Mouse (Mus musculus) E14TG2a.4 (cell line): ENCODE data around the gene Sdk2.

Experiments
- H3K27me3 ChIP-seq: 2 replicates; pipeline ENCODE4 v1.6.1; 2014; ENCODE audit warnings: low read length, control low read depth; ENCODE audit not compliant: insufficient read depth
- H3K36me3 ChIP-seq: 2 replicates; pipeline ENCODE4 v1.6.1; 2014; ENCODE audit warnings: low read length, control low read depth; ENCODE audit not compliant: insufficient read depth
- H3K4me1 ChIP-seq: replicated peaks from 2 replicates; pipeline ENCODE4 v1.6.1; 2014; ENCODE audit warnings: low read depth, low read length, control low read depth
- H3K4me3 ChIP-seq: replicated peaks from 2 replicates; pipeline ENCODE4 v1.5.1; 2014; ENCODE audit warnings: mild to moderate bottlenecking, low read length
- H3K9me3 ChIP-seq: 2 replicates; pipeline ENCODE4 v1.6.1; 2014; ENCODE audit warnings: low read length, control low read depth
- CTCF ChIP-seq: conservative IDR thresholded peaks from 2 replicates; pipeline ENCODE4 v1.5.1; 2014; ENCODE audit warnings: low read length
- NANOG ChIP-seq: IDR thresholded peaks from 2 replicates; pipeline ENCODE4 v1.6.1; 2014; ENCODE audit warnings: borderline replicate concordance, low read length, mixed read lengths
- POU5F1 ChIP-seq: IDR thresholded peaks from 2 replicates; pipeline ENCODE4 v1.6.1; 2014; ENCODE audit warnings: low read length, borderline replicate concordance

Gene Sdk2

DNA sequence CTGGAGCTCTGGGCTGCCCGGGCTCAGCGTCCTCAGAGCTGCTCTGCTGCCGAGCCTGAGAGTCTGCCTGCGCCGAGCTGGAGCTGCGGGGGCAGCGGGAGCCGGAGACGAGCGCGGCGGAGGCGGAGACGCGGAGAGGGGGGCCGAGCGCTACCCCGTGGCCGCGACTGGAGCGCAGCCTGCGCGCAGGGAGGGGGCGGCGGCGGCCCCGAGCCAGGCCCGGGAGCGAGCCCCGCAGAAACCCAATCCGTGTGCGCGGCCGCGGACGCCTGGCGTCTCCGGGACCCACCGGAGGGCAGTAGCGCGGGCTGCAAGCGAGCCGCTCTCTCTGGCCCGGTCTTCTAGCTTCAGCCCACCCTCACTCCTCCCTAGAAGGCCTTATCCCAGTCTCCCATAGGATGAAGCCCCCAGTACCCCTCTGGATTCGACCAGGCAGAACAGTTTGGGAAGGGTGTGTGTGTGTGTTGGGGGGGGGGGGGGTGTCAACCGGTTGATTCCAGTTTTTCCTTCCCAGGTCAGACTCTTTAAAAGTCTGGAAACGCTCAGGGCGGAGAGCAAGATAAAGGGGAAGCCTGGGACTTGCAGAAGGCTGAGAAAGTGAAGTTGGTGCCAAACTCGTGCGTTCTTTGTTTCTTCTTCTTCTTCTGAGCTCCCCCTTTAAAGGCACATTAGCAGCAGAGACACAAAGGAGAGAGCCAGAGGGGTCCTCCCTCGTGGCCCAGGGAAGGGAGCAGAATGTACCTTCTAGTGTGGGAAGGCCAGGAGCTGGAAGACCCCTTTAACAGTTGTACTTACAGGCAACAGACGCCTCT is at the start of gene Sdk2:
Gene Sdk2 (minus strand): TSS at position 96 of the 812 bp plus-strand sequence.
- H3K27me3 ChIP-seq: peaks cover 86% of the 10 kb centered on the region
- H3K4me1 ChIP-seq: peaks cover 34% of the 10 kb centered on the region
- peak within 1 kb of the TSS; percentile 80 for H3K4me3 ChIP-seq
- H3K36me3 ChIP-seq: no peaks in the 10 kb centered on the region
- H3K9me3 ChIP-seq: no peaks in the 10 kb centered on the region
- no peak for TF ChIP-seq CTCF
- no peak for TF ChIP-seq NANOG
- no peak for TF ChIP-seq POU5F1

DNA sequence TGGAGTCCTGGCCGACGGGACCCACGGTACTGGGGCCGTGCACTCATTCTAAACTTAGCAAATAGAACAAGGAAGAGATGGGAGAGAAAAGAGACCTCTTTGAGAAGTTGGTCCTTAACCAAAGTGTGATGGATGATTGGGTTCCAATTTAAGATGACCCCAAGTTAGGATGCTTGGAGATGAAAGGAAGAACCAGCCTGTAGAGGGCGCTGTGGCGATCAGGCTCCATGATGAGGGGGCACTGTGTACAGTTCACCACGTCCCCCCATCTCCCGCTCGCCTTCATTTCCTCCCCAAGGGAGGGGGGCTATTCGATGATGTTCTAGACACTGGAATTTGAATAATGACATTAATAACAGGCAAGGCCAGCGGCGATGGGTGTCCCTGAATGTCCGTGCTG is 48.2 kb upstream of the Sdk2 start:
- H3K4me3 ChIP-seq: no peak overlapping the region
- TF ChIP-seq NANOG (no peak), POU5F1 (no peak), CTCF (peak; percentile 22)

DNA sequence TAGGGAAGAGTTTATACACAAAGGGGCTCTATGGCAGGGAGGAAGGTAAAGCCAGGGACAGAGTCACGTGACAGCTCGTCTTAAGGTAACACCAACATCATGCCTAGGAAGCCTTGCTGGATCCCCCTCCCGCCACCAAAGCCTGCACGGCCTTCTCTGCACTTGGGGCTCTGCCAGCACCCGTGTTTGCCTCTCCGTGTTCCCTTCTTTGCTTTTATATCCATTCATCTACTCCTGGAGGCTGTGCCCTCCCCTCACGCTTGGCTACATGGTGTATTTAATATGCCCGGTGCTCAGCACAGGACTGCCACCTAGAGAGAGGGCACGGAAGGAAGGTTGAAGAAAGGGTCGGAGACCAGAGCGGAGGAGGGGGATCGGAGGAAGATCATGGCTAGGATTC is 47.8 kb upstream of the Sdk2 start:
- Histone ChIP-seq H3K27me3 (peaks cover 36% of the 10 kb centered on the region), H3K4me3 (no peak overlapping the region), H3K9me3 (no peaks in the 10 kb centered on the region), H3K36me3 (no peaks in the 10 kb centered on the region), H3K4me1 (peaks cover 11% of the 10 kb centered on the region; the same call in 1 of the 2 replicates)
- no peak for TF ChIP-seq POU5F1
- no peak for TF ChIP-seq NANOG
- no peak for TF ChIP-seq CTCF

More for the DNA sequence above, 48.2 kb upstream of the Sdk2 start:
- Histone ChIP-seq H3K27me3 (peaks cover 40% of the 10 kb centered on the region), H3K36me3 (no peaks in the 10 kb centered on the region), H3K9me3 (no peaks in the 10 kb centered on the region), H3K4me1 (peaks cover 11% of the 10 kb centered on the region; the same call in 1 of the 2 replicates)

DNA sequence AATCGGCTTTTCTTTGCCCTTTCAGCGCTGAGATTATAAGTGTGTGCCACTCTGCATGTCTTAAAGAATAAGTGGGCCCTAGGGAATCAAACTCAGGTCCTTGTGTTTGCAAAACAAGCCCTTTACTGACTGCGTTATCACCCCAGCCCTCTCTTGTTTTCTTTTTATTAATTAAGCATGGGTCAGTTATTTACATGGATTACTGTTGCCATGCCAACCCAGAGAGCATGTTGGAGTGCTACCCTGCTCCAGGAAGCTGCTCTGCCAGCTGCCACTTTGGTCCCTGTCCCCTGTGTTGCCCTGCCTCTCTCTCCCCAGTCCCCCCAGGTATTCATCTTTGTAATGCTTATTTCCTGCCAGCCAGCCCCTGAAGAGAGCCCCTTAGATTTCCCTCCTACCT is 44.0 kb upstream of the Sdk2 start:
- Histone ChIP-seq H3K9me3 (no peaks in the 10 kb centered on the region), H3K36me3 (no peaks in the 10 kb centered on the region), H3K4me1 (peaks cover 11% of the 10 kb centered on the region; the same call in 1 of the 2 replicates), H3K4me3 (no peak overlapping the region), H3K27me3 (peaks cover 31% of the 10 kb centered on the region)
- TF ChIP-seq CTCF: no peak
- no peak for TF ChIP-seq NANOG
- TF ChIP-seq POU5F1: no peak

DNA sequence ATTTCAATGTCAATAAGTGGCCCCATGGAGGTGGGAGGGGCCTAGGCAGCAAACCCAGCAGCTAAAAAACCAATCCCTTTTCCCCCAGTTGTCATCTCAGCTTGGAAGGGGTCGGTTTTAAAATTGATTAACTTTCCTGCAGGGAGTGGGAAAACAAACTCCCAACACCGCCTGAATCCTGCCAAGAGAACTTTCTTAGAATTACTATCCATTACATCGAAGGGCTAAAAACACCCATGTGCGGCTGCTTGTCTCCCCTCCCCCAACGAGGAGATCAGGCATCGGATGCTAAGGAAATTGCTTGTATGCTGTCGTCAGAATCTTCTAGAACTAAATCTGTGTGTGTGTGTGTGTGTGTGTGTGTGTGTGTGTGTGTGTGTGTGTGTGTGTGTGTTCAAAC is 26.8 kb upstream of the Sdk2 start:
- Histone ChIP-seq H3K27me3 (peaks cover 7% of the 10 kb centered on the region), H3K4me3 (no peak overlapping the region), H3K36me3 (no peaks in the 10 kb centered on the region), H3K9me3 (no peaks in the 10 kb centered on the region), H3K4me1 (0 out of 2 replicates have a peak, but pooled peaks cover 3% of the 10 kb centered on the region)
- no peak for TF ChIP-seq NANOG
- no peak for TF ChIP-seq POU5F1
- TF ChIP-seq CTCF: no peak

DNA sequence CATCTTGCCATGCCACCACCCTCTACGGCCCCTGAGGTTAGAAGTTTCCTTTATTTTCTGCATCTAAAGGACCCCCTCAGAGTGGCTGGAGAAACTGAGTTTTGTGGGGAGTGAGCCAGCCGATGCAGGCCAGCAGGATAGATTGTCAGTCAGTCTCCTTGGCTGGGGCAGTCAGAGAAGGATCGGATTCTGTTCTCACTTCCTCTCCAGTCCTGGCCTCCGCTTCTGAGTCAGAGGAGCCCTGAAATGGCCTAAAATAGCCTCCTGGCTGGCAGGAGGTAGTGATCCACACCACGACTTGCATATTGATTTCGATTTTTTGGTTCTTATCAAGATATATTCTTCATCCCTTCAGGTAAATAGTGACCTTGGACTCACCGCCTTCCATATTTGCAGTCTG is 26.3 kb upstream of the Sdk2 start:
- Histone ChIP-seq H3K36me3 (no peaks in the 10 kb centered on the region), H3K27me3 (peaks cover 7% of the 10 kb centered on the region), H3K4me3 (no peak overlapping the region), H3K4me1 (0 out of 2 replicates have a peak, but pooled peaks cover 3% of the 10 kb centered on the region), H3K9me3 (no peaks in the 10 kb centered on the region)
- TF ChIP-seq CTCF (no peak), POU5F1 (no peak), NANOG (no peak)

DNA sequence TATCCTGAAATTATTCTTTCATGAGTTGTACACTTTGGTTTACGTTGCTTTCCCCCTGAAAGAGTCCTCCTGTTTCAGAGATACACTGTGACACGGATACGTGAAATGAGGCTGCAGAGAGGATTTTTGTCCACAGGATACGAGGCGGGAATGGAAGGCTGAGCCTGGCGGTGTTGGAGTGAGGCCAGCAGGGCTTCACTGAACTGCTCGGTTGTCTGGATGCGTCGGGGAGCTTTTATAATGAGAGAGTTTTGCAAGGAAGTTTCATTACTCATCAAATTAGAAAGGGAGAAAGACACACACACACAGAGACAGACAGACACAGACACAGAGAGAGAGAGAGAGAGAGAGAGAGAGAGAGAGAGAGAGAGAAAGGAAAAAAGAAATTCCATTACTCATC is 13.8 kb upstream of the Sdk2 start:
- peaks cover 10% of the 10 kb centered on the region for H3K9me3 ChIP-seq
- no peak overlapping the region for H3K4me3 ChIP-seq
- no peak for TF ChIP-seq POU5F1
- TF ChIP-seq CTCF: no peak
- TF ChIP-seq NANOG: no peak
- H3K27me3 ChIP-seq: peaks cover 10% of the 10 kb centered on the region
- no peaks in the 10 kb centered on the region for H3K4me1 ChIP-seq
- no peaks in the 10 kb centered on the region for H3K36me3 ChIP-seq

DNA sequence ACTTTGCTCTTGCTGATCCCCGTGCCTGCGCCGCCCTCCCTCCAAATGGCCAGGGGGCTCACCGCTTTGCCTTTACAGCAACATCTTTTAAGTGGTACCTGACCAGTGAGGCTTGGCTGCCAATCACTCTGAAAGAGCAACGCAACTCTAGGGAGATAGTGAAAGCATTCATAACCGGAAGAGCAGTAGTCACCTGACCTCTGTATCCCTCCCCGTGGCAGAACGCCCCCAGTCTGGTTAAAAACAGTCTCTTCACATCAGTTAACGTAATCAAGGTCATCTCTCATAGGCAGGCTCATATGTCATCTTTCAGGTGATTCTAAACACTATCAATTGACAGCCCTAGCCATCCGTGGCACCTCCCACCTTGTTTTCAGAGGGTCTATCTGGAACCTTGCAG is 5.8 kb upstream of the Sdk2 start:
- Histone ChIP-seq H3K4me3 (peak overlapping the region; percentile 21), H3K4me1 (peaks cover 14% of the 10 kb centered on the region)

DNA sequence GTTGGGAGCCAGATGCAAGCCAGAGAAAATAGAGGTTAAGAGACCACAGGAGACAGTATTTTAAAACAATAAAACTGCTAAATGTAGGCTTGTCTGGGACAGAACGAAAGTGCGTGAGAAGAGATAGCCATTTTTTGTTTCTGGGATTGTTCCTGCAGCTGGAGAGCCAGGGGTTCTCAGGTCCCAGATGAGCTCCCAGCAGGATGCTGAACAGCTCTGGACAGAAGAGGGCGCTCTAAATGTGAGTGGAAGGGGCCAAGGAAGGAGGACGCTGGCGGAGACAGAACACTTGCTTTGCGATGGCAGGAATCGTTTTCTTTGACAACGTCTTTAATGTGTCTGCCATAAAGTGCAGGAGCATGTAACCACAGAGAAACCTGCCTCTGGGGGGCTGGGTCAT is 5.2 kb upstream of the Sdk2 start:
- peaks cover 19% of the 10 kb centered on the region for H3K4me1 ChIP-seq
- H3K36me3 ChIP-seq: no peaks in the 10 kb centered on the region
- peaks cover 53% of the 10 kb centered on the region for H3K27me3 ChIP-seq
- peak; percentile 51 for TF ChIP-seq CTCF
- no peak for TF ChIP-seq POU5F1
- H3K4me3 ChIP-seq: no peak overlapping the region
- peaks cover 11% of the 10 kb centered on the region for H3K9me3 ChIP-seq

More for the DNA sequence above, 5.8 kb upstream of the Sdk2 start:
- H3K36me3 ChIP-seq: no peaks in the 10 kb centered on the region
- H3K27me3 ChIP-seq: peaks cover 47% of the 10 kb centered on the region
- TF ChIP-seq NANOG (no peak), POU5F1 (no peak), CTCF (no peak)
- peaks cover 11% of the 10 kb centered on the region for H3K9me3 ChIP-seq
